Mouse (Mus musculus): Measurements from ENCODE around the gene Parp16.

Gene Parp16

DNA sequence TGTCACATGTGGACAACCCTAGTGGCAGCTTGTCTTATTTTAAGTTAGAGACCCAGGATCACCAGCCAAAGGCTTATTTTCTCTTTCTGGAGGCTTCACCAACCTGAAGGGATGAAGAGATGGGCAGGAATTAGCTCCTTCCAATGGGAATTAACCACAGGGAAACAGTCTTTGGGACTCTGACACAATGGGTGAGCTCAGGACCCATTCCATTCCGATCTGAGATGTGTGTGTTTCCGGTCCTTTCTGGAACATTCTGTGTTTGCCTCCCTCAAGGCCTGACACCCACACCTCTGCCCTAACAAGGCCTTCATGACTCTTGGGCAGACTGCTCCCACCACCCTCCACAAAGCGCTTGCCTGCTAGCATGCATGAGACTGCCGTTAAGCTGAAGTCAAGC, at the start of gene Parp16:
Parp16 (plus strand) TSS at position 301 of the 400 bp plus-strand sequence.
- DNase-seq (ENCODE audit: extremely low read depth, low read depth), result no peak

DNA sequence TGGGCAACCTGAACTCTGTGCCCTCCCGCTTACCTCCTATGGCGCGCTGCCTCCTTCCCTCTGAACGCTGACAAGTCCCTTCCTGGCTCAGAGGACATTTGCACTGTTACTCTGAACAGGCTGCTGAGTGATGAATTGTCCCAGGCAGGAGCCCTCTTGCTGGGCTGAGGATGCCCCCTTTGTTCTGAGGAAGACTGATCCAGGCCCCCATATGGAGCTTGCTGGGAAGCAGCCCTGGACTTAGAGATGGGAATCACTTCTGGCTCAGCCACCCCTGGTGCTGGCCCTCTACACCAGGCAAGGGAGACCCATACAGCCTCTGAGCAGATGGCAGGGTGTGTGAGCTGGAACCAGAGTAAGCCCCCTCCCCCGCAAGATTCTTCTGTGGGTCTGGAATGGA, 49.2 kb upstream of the Parp16 start:
- DNase-seq (ENCODE audit: extremely low read depth, low read depth), result no peak

DNA sequence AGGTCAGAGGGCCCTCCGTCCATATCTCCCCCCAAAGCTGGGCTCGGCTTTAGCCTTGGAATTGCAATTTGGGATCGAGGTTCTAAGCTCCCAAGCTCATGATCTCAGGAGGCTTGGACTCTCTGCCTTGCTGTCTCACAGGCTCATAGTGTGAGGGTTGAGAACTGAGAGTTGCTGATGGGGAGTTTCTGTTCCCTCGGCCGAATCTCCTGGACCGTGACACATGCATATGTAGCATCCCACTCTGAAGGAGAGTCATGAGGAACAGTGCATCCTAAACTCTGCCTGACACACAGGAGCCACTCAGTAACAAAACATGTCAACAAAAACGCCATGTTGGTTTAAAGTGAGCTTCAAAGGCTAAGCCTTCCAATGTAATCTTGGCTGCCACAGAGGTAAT, 46.6 kb upstream of the Parp16 start:
- DNase-seq (ENCODE audit: extremely low read depth, low read depth), result no peak

DNA sequence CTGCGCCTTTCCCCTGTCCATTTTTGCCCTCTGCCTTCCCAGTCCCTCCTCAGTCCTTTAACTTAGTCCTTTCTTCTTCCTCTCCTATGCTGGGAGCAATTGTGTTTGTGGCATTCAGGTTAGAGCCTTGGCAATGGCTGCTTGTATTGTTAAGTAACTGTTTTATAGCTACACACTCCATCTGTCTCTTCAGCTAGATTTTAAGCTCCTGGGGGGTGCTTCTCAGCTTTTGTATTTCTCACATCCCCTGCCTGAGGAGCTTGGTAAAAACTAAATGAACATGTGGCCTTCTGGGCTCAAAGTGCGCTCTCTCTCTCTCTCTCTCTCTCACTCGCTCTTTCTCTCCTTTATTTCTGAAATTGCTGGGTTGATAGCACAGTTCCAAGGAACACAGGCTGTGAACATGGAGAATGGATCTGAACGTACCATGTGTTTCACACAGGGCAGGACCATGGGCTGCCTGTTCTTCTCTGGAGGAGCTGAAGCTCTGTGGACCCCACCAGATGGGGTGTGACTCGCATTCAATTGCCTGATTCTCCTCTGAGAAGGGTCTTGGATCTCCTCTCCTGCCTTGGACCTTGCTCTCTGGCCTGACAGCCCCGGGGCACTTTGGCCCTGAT, 42.3 kb upstream of the Parp16 start:
- DNase-seq (ENCODE audit: extremely low read depth, low read depth), result no peak

DNA sequence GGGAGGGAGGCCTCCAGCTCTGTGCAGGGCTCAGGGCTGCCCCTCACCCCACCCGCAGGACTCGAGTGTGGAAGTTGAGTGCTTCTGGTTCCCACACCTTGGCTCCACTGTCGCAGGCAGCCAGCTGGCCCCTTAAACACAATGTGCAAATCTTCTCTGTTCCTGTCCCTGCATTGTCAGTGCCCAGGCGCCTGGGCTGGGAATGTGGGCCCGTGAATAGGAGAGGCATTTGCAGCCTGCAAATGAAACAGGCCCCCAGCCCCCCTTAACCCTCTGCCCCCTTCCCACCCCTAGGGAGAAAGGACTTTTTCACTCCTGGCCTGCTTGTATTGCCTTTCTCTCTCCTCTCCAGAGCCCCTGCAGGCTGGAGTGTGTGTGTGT, 41.8 kb upstream of the Parp16 start:
- DNase-seq (ENCODE audit: extremely low read depth, low read depth), result no peak

DNA sequence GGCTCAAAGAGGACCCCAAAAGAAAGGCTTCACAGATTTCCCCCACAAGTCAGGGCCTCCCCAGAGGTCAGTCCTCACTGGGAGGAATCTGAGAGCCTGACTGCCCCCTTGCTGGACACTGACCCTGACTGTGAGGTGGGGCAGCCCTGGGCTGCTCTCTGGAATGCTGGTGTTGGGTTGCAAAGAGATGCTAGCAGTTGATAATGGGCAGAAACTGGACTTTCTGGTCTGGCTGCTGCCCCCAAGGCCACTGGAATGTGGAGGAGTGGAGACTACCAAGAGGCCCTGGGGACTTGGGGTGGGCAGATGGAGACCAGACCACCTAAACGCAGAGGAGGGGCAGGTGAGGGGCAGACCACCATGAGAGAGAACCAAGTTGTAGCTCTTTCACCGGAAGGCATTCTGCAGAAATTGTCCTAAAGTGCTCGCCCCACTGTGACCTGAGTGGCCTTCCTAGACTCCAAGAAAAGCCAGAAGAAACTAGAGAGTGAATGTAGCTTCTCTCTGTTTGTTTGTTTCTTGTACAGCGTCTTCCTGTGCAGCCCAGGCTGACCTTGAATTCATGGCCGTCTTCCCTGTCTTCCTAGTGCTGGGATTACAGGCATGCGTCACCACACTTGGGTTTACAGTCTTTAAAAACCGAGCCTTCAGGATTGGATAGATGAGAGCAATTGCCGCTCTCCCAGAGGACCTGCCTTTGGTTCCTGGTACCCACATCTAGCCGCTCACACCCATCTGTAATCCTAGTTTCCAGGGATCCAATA, 40.3 kb upstream of the Parp16 start:
- no peak for DNase-seq (ENCODE audit: extremely low read depth, low read depth)

DNA sequence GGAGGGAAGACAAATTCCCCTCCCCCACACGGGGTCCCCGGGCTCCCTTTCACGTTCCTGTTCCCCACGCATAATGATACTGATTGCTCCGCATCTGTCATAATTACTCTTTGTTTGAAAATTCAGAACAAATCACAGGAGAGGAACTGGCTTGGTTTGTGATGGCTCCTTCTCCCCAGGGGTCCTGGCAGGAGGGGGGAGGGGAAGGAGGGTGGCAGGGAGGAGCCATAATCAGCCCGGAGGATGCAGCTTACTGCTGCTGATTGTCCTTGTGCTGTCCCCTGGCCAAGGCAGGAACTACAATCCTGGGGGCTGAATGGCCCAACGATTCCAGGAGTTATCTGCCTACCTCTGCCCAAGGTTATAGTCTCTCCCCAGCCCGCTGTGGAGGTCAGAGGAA, 38.5 kb upstream of the Parp16 start:
- DNase-seq (ENCODE audit: extremely low read depth, low read depth), result no peak

DNA sequence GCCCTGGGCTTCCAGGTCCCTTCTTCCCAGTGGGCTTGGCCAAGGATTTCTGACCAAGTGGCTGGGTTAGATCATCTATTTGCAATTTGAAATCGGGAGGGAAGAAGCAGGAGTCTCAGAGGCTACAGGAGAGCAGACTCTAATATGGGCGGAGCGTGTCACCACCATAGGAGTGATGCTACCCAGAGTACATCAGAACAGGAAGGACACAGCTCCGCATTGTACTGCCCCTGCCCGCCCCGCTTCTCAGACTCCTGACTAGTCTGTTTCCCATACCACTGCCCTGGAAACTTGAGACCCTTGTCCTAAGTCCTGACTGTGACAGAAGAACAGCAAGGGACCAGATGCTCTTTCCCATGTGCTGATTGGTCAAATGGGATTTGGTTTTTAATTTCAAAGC, 37.5 kb upstream of the Parp16 start:
- DNase-seq (ENCODE audit: extremely low read depth, low read depth), result no peak

DNA sequence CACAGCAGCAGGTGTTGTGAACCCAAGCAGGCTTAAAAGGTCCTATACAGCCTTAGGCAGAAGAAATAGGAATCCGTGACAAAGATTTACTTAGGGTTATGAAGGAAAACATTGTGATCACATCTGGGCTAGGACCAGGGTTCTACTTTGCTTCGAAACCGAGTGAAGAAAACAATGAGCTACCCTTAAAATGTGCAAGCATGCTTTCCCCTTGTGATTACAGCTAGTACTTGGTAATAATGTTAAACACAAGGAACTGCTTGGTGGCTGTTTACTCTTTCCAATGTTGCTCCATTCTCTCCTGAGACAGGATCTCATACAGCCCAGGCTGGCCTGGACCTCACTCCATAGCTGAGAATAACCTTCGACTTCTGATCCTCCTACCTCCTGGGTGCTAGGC, 34.0 kb upstream of the Parp16 start:
- no peak for DNase-seq (ENCODE audit: extremely low read depth, low read depth)

DNA sequence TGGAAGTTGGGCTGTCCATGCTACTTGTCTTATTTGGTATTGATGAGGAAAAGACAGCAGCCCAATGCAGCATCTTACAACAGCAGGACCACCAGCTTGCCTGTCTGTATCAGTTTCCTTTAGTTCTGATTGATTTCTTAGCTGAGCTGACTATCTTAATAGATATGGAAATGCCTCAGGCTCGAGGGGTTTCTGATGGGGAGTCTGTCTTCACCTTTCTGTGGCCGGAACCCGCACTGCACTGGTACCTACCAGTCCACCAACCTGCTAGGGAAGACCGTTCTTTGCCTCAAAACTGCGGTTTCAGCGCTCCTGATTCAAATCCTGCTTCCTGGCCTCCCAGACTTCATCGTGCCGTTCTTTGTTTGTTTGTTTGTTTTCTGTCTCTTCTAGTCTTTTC, 33.3 kb upstream of the Parp16 start:
- DNase-seq (ENCODE audit: extremely low read depth, low read depth), result no peak

DNA sequence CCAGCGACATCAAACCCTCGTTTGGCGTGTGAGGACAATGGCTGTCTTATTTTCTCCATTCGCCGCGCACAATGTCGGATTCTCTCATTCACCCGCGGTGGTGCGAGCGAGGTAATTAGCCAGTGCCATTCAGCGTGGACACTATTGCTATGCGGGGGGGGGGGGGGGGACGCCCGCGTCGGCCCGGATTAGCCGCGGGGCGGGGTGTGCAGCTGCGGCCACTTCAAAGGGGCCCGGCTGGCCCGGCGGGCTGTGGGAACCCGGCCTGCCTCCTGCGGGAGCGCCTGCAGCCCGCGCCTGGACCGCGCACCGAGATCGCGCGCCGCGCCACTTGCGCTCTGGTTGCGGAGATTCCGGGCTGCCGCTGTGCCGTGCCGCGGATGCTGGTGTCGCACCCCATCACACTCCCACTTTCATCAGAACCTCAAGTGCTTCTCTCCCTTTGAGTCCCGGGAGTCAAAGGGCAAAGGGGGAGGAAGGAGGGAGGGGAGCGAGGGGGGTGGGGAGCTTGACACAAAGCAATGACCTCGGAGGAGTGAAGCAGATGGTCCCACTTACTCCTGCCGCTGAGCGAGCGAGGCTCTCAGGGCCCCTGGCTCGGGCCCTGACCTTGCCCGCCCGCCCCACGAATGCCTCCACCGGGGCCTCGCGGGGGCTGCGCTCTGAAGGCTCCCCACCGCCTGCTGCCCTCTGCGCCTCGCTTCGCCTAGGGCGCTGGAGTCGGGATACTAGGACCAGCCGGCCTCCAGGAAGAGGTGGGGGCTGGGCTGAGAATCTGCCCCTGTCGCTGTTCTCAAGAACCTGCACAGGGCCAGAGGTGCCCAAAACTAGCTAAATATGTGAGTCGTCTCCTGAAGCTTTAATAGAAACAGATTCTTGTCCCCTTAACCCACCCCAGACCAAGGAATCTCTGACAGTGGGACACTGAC, 32.2 kb upstream of the Parp16 start:
- DNase-seq (ENCODE audit: extremely low read depth, low read depth), result no peak

DNA sequence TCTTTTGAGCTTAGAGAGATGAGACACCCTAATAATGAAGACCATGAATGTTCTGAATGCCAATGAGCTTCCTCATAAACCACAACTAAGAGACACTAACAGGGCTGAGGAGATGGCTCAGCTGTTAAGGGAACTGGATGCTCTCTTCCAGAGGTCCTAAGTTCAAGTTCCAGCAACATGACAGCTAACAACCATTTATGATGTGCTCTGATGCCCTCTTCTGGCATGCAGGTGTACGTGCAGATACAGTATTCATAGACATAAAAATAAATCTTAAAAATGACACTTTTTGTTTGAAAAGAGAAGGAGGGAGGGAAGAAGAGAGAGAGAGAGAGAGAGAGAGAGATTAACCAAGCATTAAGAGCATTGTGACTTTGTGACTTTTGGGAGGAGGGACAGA, 30.3 kb upstream of the Parp16 start:
- DNase-seq (ENCODE audit: extremely low read depth, low read depth), result peak; percentile 27

DNA sequence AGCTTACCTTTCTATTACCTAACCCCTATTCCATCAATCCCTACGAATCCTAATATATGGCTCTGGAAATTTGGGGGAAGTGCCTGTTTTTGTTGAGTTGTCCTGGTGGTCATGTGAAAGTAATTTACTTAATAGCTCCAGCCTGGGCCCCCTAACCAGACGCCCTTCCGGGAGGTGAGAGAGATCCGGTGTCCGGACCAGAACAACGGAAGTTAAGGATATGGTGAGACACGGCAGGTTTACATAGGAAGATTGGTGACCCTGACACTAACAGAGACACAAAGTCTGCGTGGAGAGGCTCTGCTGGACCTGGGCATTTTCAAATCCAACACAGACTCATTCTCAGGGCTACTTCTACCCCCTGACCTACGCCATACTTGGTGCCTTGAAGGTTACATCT, 28.8 kb upstream of the Parp16 start:
- no peak for DNase-seq (ENCODE audit: extremely low read depth, low read depth)

DNA sequence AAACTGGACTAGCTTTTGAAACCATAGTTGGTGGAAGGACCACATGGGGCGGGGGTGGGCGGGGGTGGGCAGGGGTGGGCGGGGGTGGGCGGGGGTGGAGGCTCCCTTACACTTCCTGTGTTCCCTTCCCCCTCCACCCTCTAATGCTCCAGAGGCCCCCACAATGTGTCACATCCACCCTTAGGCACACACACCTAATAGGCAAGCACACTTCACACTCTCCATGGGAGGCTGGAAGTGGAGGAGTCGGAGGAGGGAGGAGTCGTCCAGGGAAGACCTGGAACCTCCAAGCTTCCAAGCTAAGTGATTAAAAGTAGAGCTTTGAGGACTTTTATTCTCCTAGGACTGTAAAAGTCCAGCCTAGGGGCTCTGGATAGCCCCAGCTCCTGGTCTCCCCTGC, 26.6 kb upstream of the Parp16 start:
- DNase-seq (ENCODE audit: extremely low read depth, low read depth), result no peak

DNA sequence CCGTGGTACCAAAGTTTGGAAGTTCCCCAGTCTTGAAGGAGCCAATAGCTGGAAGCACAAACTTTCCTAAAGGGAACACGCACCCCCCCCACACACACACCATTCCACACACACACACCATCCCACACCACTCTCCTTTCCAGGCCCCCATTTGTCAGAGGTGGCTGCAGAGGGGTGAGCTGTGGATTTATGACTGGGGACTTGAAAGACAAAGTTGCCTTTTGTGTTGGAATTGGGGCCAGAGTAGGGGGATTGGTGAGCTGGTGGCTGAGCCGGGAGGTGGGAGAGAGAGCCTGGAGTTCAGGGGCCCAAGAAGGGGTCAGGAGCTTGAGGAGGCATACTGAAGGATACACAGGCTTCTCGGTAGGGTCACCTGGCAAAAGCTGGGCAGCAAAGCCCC, 26.2 kb upstream of the Parp16 start:
- DNase-seq (ENCODE audit: extremely low read depth, low read depth), result no peak

DNA sequence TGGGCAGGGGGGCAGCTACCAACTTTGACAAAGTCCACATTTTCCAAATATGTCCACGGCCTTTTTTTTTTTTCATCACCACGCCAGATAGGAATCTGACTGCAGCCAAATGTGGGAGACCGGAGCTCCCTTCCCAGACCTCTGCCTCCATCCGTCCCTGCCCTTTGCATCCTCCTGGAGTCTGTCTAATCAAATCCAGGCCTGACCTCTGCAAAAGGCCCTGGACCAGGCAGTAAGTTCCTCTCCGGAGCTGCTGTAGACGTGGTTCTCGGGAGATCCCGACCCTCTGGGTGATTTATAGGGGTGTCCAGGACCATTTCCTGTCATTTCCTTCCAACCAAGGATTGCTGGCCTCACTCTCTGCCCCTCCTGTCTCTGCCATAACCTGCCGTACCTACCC, 22.5 kb upstream of the Parp16 start:
- no peak for DNase-seq (ENCODE audit: extremely low read depth, low read depth)

DNA sequence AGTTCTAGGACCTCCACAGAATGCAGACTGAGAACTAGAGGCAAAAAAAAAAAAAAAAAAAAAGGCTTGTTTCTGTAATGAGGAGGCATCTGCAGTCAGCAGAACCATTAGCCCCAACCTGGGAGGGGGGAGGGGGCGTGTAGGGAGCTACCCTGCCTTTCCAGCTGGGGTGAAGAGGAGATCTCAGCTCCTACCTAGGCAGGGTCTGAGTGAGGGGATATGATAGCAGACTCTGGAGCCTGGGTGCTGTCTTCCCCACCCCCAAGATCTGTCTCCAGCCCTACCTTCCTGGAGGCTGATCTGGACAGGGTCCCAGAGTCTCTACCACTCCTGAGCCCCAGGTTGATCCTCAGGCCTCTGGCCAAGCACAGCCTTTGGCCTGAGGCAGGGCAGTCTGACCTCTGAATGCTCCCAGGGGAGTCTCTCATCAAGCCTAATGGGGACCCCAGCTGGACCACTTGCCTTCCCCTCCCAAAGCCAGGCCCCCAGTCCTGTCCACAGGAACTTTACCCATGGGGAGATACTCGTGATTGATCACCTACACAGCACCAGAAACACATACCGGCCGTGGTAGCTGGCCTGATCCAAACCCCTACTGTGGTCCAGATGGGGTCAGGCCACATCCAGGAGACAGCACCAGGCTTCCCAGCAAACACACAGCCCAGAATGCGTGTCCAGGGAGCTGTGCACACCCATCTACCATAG, 19.8 kb upstream of the Parp16 start:
- no peak for DNase-seq (ENCODE audit: extremely low read depth, low read depth)

DNA sequence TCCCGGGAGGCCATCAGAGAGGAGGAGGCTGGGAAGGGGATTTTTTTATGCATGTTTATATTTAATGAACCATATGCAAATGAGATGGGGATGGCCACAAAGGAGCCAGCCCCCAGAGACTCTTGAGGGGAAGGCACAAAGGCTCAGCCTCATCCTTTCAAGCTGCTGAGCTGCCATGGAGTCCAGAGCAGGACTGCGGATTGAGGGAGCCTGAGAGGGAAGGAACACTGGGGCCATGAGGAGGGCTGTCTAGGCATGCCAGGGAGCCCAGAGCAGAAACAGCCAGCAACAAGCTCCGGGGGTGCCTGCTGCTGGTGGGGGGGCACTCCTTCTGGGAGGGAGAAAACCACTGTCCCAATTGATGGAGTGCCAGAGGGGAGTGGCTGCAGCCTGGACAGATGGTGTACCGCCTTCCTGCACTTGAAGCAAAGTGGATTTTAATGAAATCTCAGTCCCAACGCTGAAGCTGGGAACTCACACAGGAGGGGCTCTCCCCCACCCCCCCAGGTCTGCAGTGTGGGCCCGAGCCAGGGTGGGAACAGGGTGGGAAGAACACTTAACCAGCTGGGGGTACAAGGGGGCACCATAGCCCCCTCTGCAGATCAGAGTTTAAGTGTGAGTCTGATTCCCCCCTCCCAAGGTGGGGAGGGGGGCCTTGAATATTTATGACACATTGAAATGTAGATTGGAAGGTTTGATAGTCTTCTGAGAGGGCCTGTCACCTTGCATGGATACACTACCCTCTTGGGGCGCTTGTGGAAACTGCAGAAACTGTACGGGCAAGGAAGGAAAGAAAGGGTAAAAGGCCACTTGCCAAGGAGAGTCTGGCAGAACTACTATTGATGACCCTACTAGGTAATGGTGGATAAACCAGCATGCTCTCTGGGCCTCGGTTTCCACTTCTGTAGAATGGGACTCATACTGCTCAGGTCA, 18.9 kb upstream of the Parp16 start:
- DNase-seq (ENCODE audit: extremely low read depth, low read depth), result no peak

DNA sequence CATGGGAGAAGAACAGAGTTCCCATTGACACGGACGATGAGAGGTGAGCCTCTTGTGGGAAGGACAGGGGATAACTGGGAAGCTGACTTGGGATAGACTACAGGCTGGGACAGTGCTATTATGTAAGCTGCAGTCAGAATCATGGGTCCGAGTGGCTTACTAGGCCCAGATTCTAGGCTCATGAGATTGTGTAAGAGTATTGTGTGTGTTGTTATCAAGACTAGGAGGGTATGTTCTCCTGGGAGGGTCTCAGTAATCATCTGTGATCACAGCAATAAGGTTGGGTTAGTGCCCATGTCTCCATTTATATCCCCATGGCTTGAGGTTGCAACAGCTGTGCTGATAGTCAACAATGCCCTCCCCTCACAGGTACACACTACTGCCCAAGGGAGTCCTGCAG, 17.7 kb upstream of the Parp16 start:
- no peak for DNase-seq (ENCODE audit: extremely low read depth, low read depth)

DNA sequence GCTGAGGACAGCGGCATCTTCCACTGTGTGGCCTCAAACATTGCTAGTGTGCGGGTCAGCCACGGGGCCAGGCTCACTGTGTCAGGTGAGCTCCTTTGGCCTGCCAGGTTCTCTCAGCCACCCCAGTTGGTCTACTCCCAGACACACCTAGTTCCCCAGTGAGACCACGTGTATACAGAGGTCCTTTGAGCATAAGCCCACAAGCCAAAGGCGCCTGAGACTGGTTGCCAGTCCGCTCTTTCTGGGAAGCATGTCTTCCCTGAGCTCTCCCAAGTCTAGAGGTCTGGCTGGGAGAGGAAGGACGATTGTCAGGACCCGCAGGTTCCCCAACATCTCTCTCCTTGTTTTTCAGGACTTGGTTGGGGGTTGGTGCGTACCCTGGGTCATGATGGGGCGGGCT, 17.2 kb upstream of the Parp16 start:
- DNase-seq (ENCODE audit: extremely low read depth, low read depth), result no peak
